Mouse (Mus musculus) stomach, adult 2 months (tissue): Measurements from ENCODE around the gene Dclre1b. TPM values are rescaled to one million over a fixed set of nuclear protein-coding genes. Genes with fewer than 3 reads are reported as not detected.

ENCODE experiments used
- polyA plus RNA-seq: library from polyadenylated mRNA; depleted of rRNA; stranded (reverse); fragments of >200 nt; gene quantifications from 2 replicates; pipeline ENCODE4 v1.2.3, GENCODE M21; 2012; rRNA removed

Gene Dclre1b
- 7.4 and 7.7 TPM in 2 replicates for polyA plus RNA-seq

GRCm38 (mm10) chr3:103808891-103809798, at the start of gene Dclre1b, which contains the start of the genes Ap4b1 and Gm43064:
Gene Dclre1b, minus strand, starts transcription at chr3:103809444.
Gene Ap4b1, plus strand, starts transcription at chr3:103809520.
Gene Gm43064, plus strand, starts transcription at chr3:103809573.

GRCm38 (mm10) chr3:103832426-103832825, 23.2 kb upstream of the Dclre1b start, which contains the start of gene Bcl2l15:
Gene Bcl2l15, plus strand, starts transcription at chr3:103832601.

DNA sequence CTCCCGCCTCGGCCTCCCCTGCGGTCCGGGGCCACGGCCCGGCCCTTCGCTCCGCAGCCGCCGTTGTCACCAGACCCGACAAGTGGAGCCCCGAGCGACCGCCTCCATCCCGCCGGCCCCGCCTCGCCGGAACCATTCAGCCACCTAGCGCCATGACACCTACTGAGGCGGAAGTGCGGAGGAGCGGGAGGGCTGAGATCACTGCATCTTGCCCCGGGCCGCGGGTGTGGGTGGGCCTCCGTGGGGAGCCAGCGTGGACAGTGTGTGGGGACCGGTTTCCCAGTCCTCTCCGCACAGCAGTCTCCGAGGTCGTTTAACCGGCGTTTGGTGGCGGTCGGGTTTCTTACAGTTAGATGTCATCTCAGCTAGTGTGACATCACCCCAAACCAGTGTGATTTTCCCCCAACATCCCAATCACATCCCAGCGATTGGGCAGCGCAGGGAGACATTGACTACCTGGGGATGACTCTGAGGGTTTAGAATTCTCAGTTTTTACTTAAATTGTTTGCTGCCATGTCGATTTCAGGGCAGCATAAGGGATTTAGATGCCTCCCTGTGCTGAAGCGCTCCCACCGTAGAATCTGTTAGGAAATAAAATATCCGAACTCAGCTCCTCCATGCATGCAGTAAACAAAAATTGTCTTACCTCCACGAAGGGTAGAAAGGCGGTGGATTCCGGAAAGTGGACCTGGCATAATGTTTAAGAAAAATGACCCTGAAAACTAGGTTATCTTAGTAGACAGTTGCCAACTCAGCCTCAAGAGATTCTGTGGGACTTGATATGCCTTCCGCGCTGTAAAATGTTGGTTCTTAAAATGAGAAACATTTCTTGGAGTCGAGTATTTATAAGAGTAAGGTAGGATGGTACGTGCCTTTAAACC, 17.8 kb downstream of the Dclre1b start, which contains the start of gene Hipk1:
TSS of gene Hipk1 (minus strand) at position 334 of the 881 bp plus-strand sequence.

Other genes with a start within 250 kb of the Dclre1b start
- gene Syt6, start 234.2 kb downstream of the Dclre1b start, polyA plus RNA-seq, result 0.14 and 0.25 TPM in 2 replicates
- not detected in 2 replicates for gene Atg4a-ps, start 163.4 kb downstream of the Dclre1b start, polyA plus RNA-seq
- gene Olfml3, start 71.4 kb downstream of the Dclre1b start, polyA plus RNA-seq, result 5.1 and 5.3 TPM in 2 replicates
- gene Gm10964, start 70.1 kb downstream of the Dclre1b start, polyA plus RNA-seq, result not detected in 2 replicates
- gene Hipk1, start 17.9 kb downstream of the Dclre1b start, polyA plus RNA-seq, result 22.2 and 37.2 TPM in 2 replicates
- 2.4 and 4.1 TPM in 2 replicates for gene Ap4b1, start 76 bp upstream of the Dclre1b start, polyA plus RNA-seq
- not detected in 2 replicates for gene Gm43064, start 129 bp upstream of the Dclre1b start, polyA plus RNA-seq
- gene Bcl2l15, start 23.2 kb upstream of the Dclre1b start, polyA plus RNA-seq, result 0.08 and 0.30 TPM in 2 replicates
- 0.04 and 0.23 TPM in 2 replicates for gene Ptpn22, start 50.4 kb upstream of the Dclre1b start, polyA plus RNA-seq
- gene Rsbn1, start 104.7 kb upstream of the Dclre1b start, polyA plus RNA-seq, result 1.1 and 1.5 TPM in 2 replicates
- gene Phtf1, start 158.7 kb upstream of the Dclre1b start, polyA plus RNA-seq, result 2.7 and 3.8 TPM in 2 replicates